Mouse (Mus musculus): ENCODE data around the gene Rab36. TPM values are rescaled to one million over a fixed set of nuclear protein-coding genes. Genes with fewer than 3 reads are reported as not detected.

The Rab36 gene
- polyA plus RNA-seq, 1 experiment from 2014 or later: 11.7 TPM

DNA sequence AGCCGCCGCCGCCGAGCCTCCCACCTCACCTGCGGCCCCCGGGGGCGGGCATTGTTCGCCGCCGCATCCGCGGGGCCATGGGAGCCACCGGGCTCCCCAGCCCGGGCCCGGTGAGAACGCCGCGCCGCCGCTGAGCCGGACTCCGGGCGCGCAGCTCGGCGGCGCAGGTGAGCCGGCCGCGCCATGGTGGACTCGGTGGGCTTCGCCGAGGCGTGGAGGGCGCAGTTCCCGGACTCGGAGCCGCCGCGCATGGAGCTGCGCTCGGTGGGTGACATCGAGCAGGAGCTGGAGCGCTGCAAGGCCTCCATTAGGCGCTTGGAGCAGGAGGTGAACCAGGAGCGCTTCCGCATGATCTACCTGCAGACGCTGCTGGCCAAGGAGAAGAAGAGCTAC is 24.0 kb downstream of the Rab36 start:
- Histone ChIP-seq H3K4me1 (peaks cover 59% of the 10 kb centered on the region), H3K4me2 (peak overlapping the region; percentile 94), H3K27me3 (no peaks in the 10 kb centered on the region), H3K9ac (peak overlapping the region; percentile 85), H3K9me3 (no peaks in the 10 kb centered on the region), H3K4me3 (peak overlapping the region; percentile 92), H3K36me3 (peaks cover 4% of the 10 kb centered on the region), H3K27ac (peak overlapping the region; percentile 33; the same call in 1 of the 2 replicates)
- under 1% methylated on average over 35 of the region's 48 CpGs for WGBS
- 0 out of 2 replicates have a peak, but pooled peaks have one; percentile 18 for ATAC-seq (ENCODE audit: insufficient number of reproducible peaks, insufficient read depth, low FRiP score, low TSS enrichment, low read depth)

DNA sequence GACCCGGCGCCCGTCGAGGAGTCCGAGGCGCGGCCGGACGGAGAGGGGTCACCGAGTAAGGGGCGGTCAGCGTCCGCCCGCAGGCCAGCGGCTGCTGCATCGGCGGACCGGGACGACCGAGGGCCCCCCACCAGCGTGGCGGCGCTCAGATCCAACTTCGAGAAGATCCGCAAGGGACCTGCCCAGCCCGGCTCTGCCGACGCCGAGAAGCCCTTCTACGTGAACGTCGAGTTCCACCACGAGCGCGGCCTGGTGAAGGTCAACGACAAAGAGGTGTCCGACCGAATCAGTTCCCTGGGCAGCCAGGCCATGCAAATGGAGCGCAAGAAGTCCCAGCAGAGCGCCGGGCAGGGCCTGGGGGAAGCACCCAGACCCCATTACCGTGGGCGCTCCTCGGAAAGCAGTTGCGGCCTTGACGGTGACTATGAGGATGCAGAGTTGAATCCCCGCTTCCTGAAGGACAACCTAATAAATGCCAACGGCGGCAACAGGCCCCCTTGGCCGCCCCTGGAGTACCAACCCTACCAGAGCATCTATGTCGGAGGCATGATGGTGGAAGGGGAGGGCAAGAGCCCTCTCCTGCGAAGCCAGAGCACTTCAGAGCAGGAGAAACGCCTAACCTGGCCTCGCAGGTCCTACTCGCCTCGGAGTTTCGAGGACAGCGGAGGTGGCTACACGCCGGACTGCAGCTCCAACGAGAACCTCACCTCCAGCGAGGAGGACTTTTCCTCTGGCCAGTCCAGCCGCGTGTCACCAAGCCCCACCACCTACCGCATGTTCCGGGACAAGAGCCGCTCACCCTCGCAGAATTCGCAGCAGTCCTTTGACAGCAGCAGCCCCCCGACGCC is 24.7 kb downstream of the Rab36 start:
- H3K9me3 ChIP-seq: no peaks in the 10 kb centered on the region
- WGBS: under 1% methylated on average over 71 of the region's 71 CpGs
- peak overlapping the region; percentile 94 for H3K4me2 ChIP-seq
- peak overlapping the region; percentile 85 for H3K9ac ChIP-seq
- ATAC-seq (ENCODE audit: insufficient number of reproducible peaks, insufficient read depth, low FRiP score, low TSS enrichment, low read depth): no peak
- no peaks in the 10 kb centered on the region for H3K27me3 ChIP-seq
- H3K4me1 ChIP-seq: peaks cover 60% of the 10 kb centered on the region
- peak overlapping the region; percentile 92 for H3K4me3 ChIP-seq
- H3K27ac ChIP-seq: no peak overlapping the region
- H3K36me3 ChIP-seq: peaks cover 7% of the 10 kb centered on the region

GRCm38 (mm10) chr10:75062189-75062561 is 25.3 kb downstream of the Rab36 start:
- Histone ChIP-seq H3K4me1 (peaks cover 60% of the 10 kb centered on the region), H3K27ac (no peak overlapping the region), H3K27me3 (no peaks in the 10 kb centered on the region), H3K36me3 (peaks cover 10% of the 10 kb centered on the region), H3K4me3 (peak overlapping the region; percentile 92), H3K4me2 (peak overlapping the region; percentile 94), H3K9ac (peak overlapping the region; percentile 85), H3K9me3 (no peaks in the 10 kb centered on the region)
- 12% methylated on average over 6 of the region's 6 CpGs for WGBS
- ATAC-seq (ENCODE audit: insufficient number of reproducible peaks, insufficient read depth, low FRiP score, low TSS enrichment, low read depth): no peak

DNA sequence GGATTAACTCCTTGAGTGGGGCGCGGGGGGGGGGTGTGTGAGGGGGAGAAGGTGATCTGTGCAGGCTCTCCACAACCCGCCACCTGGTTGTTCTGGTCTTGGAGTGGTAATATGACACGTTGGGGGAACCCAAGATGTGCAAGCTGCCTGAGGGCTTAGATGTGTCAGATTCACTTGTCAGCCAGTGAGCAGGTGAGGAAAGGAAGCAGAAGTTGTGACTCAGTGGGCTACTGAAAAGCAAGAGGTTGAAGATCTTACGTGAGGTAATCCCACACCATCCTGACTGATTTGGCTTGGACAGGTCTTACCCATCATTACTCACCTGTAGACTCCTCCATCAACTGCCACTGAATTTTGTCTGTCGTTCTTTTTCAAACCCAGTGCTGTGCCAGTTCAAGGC is 25.8 kb downstream of the Rab36 start:
- Histone ChIP-seq H3K4me2 (peak overlapping the region; percentile 94), H3K9me3 (no peaks in the 10 kb centered on the region), H3K9ac (peak overlapping the region; percentile 85), H3K4me1 (peaks cover 60% of the 10 kb centered on the region), H3K27ac (no peak overlapping the region), H3K4me3 (peak overlapping the region; percentile 92), H3K27me3 (no peaks in the 10 kb centered on the region), H3K36me3 (peaks cover 10% of the 10 kb centered on the region)
- no peak for ATAC-seq (ENCODE audit: insufficient number of reproducible peaks, insufficient read depth, low FRiP score, low TSS enrichment, low read depth)
- whole genome bisulfite sequencing: 39% methylated on average over 6 of the region's 6 CpGs

- Histone ChIP-seq H3K4me3 (peak overlapping the region; percentile 92), H3K9ac (no peak overlapping the region; the same call in none of the 2 replicates), H3K27ac (no peak overlapping the region), H3K36me3 (peaks cover 10% of the 10 kb centered on the region), H3K4me1 (peaks cover 67% of the 10 kb centered on the region), H3K27me3 (no peaks in the 10 kb centered on the region), H3K4me2 (peak overlapping the region; percentile 94), H3K9me3 (no peaks in the 10 kb centered on the region)
- 67% methylated on average over 12 of the region's 12 CpGs for WGBS
- no peak for ATAC-seq (ENCODE audit: insufficient number of reproducible peaks, insufficient read depth, low FRiP score, low TSS enrichment, low read depth)
These were observed 26.6 kb downstream of the Rab36 start for GRCm38 (mm10) chr10:75063301-75063965.

DNA sequence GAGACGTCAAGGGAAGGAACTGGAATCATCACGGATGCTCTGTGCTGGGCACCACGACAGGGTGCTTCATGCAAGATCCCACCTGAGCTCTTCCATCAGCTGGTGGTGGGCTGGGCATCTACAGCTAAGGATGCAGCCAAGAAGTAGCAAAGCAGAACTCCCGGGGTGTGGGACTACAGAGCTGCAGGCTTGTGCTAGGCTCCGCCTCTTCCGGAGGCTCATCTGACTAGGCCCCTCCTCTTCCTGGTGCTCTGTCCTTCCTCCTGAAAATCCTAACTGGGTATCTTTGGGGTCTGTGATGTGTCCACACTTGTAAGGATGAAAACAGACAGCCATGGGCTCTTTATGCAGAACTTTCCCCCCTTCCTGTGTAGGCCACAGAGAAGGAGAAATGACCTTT is 28.8 kb downstream of the Rab36 start:
- Histone ChIP-seq H3K4me1 (peaks cover 66% of the 10 kb centered on the region), H3K9me3 (no peaks in the 10 kb centered on the region), H3K9ac (no peak overlapping the region), H3K4me3 (no peak overlapping the region), H3K4me2 (no peak overlapping the region), H3K27ac (no peak overlapping the region), H3K27me3 (no peaks in the 10 kb centered on the region), H3K36me3 (peaks cover 10% of the 10 kb centered on the region)
- ATAC-seq (ENCODE audit: insufficient number of reproducible peaks, insufficient read depth, low FRiP score, low TSS enrichment, low read depth): no peak
- WGBS: 73% methylated on average over 6 of the region's 6 CpGs

DNA sequence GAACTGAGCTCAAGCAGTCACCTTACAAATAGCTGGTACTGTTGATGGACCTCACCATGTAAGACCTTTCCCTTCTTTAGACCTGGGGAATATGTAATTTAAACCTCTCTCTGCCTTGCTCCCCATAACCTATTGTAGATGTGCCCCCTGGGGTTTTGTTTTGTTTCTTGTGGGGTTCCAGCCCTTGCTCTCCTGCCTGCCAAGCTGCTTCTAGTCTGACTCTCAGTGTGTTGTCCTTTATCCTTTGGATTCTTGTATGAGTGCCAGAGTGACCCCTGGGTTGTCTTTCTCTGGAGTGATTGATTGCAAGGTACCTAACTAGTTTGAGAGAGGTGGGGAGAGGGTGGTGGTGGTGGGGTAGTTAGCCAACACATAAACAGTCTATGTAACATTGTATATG is 30.6 kb downstream of the Rab36 start:
- peaks cover 56% of the 10 kb centered on the region for H3K4me1 ChIP-seq
- no peak overlapping the region for H3K9ac ChIP-seq
- ATAC-seq (ENCODE audit: insufficient number of reproducible peaks, insufficient read depth, low FRiP score, low TSS enrichment, low read depth): no peak
- no peak overlapping the region for H3K4me2 ChIP-seq
- no peak overlapping the region for H3K27ac ChIP-seq
- peaks cover 10% of the 10 kb centered on the region for H3K36me3 ChIP-seq
- no peaks in the 10 kb centered on the region for H3K27me3 ChIP-seq
- no peaks in the 10 kb centered on the region for H3K9me3 ChIP-seq
- H3K4me3 ChIP-seq: no peak overlapping the region

DNA sequence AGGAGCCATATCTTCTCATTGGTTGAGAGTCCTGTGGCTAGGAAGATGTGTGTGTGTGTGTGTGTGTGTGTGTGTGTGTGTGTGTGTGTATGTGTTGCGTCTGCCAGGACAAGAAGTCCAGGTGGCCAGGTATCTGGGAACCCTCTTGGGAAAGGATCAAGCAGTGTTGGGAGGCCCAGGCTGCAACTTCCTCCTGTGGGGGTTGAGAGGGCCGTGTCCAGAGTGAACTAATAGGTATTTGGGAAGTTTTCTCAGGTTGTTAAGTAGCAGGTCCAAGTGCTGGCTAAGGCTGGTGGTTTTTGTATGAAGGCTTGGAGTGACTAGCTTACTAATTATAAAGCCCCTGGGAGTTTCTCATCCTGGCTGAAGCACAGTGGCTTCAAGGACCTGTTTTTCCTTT is 31.2 kb downstream of the Rab36 start:
- H3K27ac ChIP-seq: no peak overlapping the region
- no peak overlapping the region for H3K4me3 ChIP-seq
- H3K4me2 ChIP-seq: no peak overlapping the region
- peaks cover 50% of the 10 kb centered on the region for H3K4me1 ChIP-seq
- ATAC-seq (ENCODE audit: insufficient number of reproducible peaks, insufficient read depth, low FRiP score, low TSS enrichment, low read depth): no peak
- peaks cover 10% of the 10 kb centered on the region for H3K36me3 ChIP-seq
- WGBS: 32% methylated on average over 1 of the region's 2 CpGs
- no peaks in the 10 kb centered on the region for H3K27me3 ChIP-seq
- H3K9ac ChIP-seq: no peak overlapping the region
- H3K9me3 ChIP-seq: no peaks in the 10 kb centered on the region

DNA sequence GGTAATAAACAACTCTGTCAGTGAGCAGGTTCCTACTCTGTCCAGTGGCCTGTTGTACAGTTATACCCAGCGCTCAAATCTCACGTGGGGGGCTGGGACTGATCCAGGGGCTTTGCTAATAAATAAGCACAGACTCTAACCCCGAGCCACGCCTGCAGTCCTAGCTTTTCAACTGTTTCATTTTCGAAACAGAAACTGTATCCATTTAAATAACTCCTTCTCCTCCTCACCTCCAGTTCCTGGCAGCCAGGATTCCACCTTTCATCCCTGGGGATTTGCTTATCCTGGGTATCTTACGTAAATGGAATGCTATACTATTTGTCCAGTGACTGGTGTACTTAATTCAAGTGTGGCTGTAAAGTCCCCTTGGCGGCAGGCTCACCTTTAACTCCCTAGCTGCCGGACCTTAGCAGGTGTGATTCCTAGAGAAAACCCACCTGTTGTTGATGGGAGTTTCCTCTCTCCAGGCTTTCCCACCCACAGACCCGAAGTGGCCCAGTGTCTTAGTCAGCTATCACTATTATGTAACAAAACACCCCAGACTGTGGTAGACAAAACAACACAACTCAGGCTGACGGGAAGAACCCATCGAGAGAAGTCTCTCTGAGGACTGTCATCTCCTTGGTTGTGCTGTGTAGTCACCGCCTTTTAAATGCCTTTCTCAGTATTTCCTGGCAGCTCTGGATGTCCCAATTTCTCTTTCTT is 31.9 kb downstream of the Rab36 start:
- H3K36me3 ChIP-seq: peaks cover 13% of the 10 kb centered on the region
- no peaks in the 10 kb centered on the region for H3K27me3 ChIP-seq
- WGBS: 63% methylated on average over 12 of the region's 12 CpGs
- H3K4me1 ChIP-seq: peaks cover 43% of the 10 kb centered on the region
- no peak for ATAC-seq (ENCODE audit: insufficient number of reproducible peaks, insufficient read depth, low FRiP score, low TSS enrichment, low read depth)
- no peak overlapping the region for H3K4me3 ChIP-seq
- H3K27ac ChIP-seq: no peak overlapping the region
- H3K9ac ChIP-seq: no peak overlapping the region
- H3K9me3 ChIP-seq: no peaks in the 10 kb centered on the region
- H3K4me2 ChIP-seq: no peak overlapping the region

- 82% methylated on average over 11 of the region's 11 CpGs for WGBS
- H3K4me1 ChIP-seq: peaks cover 28% of the 10 kb centered on the region
- H3K27ac ChIP-seq: no peak overlapping the region
- no peak overlapping the region for H3K4me2 ChIP-seq
- no peaks in the 10 kb centered on the region for H3K27me3 ChIP-seq
- peaks cover 19% of the 10 kb centered on the region for H3K36me3 ChIP-seq
- no peak for ATAC-seq (ENCODE audit: insufficient number of reproducible peaks, insufficient read depth, low FRiP score, low TSS enrichment, low read depth)
- no peaks in the 10 kb centered on the region for H3K9me3 ChIP-seq
- H3K4me3 ChIP-seq: no peak overlapping the region
- H3K9ac ChIP-seq: no peak overlapping the region
These were observed 33.6 kb downstream of the Rab36 start for GRCm38 (mm10) chr10:75070281-75070976.

- no peak overlapping the region for H3K4me3 ChIP-seq
These were observed 38.8 kb downstream of the Rab36 start for GRCm38 (mm10) chr10:75075665-75076064.

More at GRCm38 (mm10) chr10:75075665-75076064, 38.8 kb downstream of the Rab36 start:
- no peak overlapping the region for H3K27ac ChIP-seq
- no peaks in the 10 kb centered on the region for H3K9me3 ChIP-seq
- no peaks in the 10 kb centered on the region for H3K27me3 ChIP-seq
- ATAC-seq (ENCODE audit: insufficient number of reproducible peaks, insufficient read depth, low FRiP score, low TSS enrichment, low read depth): no peak
- H3K4me2 ChIP-seq: no peak overlapping the region
- H3K4me1 ChIP-seq: peaks cover 7% of the 10 kb centered on the region; the same call in 1 of the 2 replicates
- no peak overlapping the region for H3K9ac ChIP-seq
- 70% methylated on average over 5 of the region's 5 CpGs for WGBS
- peaks cover 9% of the 10 kb centered on the region; the same call in 1 of the 2 replicates for H3K36me3 ChIP-seq

Measured in embryonic facial prominence, embryonic 13.5 days (tissue).